Comparison of ENCODE assay signal across 14 mouse cellular contexts in genomic region chr4:70332981-70333380, GRCm38 (mm10).
"Had no signal": no experiment of that assay in that cellular context is flagged by ENCODE, and none has a peak within 500 bp of the region (broad histone marks: within the 10 kb centered on the region; RNA-seq: fewer than 3 reads in every experiment).

No protein-coding gene starts in this region.

- H3K9ac ChIP-seq: limb, embryonic 12.5 days; liver, embryonic 13.5 days; liver, postnatal 0 days; lung, embryonic 15.5 days; stomach, embryonic 15.5 days had no signal

- H3K27ac ChIP-seq: limb, embryonic 12.5 days; liver, embryonic 13.5 days; lung, embryonic 15.5 days; macrophage; stomach, embryonic 15.5 days had no signal

- H3K9me3 ChIP-seq: limb, embryonic 12.5 days; liver, embryonic 13.5 days; lung, embryonic 15.5 days; megakaryocyte, embryonic 14.5 days; stomach, embryonic 15.5 days had no signal

- H3K4me3 ChIP-seq: limb, embryonic 12.5 days; liver, embryonic 13.5 days; lung, embryonic 15.5 days; megakaryocyte, embryonic 14.5 days; stomach, embryonic 15.5 days had no signal

- DNase-seq: kidney, postnatal 25 days; layer of hippocampus, postnatal 36 days; liver; liver, embryonic 13.5 days; liver, postnatal 0 days; lung, postnatal 14 days; right cerebral cortex, postnatal 14 days; thymus, adult 2 months; thymus, postnatal 36 days had no signal

- H3K4me1 ChIP-seq: limb, embryonic 12.5 days; liver, embryonic 13.5 days; lung, embryonic 15.5 days; megakaryocyte, embryonic 14.5 days; stomach, embryonic 15.5 days had no signal

- H3K27me3 ChIP-seq: limb, embryonic 12.5 days; liver, embryonic 13.5 days; lung, embryonic 15.5 days; megakaryocyte, embryonic 14.5 days; stomach, embryonic 15.5 days had no signal

- H3K36me3 ChIP-seq: lung, embryonic 15.5 days; stomach, embryonic 15.5 days had no signal
